Mouse (Mus musculus) cerebellum, adult 9-10 months (tissue): ENCODE measurements around the gene Tnr.

ENCODE experiments used
- DNase-seq: peaks from one replicate; pipeline ENCODE4 v3.0.0; 2022

The Tnr gene

DNA sequence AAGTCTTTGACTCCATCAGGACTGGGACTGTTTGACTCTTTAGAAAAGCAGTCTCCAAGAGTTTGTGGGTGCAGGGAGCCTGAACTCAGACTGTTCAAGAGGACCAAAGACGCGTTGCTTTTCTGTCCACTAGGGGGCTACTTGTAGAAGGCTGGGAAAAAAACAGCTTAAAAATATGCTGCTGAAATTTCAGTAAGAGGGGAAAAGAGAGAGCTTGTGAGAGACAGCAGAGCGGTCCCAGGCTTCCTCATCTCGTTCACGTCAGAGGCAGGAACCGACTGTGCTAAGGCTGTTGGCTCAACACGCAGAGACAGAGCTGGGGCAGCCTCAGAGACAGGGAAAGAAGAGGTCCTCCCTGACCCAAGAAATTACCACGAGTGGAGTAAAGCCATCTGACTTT, at the start of gene Tnr:
Gene Tnr (plus strand): TSS at position 192 of the 400 bp plus-strand sequence.
- peak; percentile 95 for DNase-seq

DNA sequence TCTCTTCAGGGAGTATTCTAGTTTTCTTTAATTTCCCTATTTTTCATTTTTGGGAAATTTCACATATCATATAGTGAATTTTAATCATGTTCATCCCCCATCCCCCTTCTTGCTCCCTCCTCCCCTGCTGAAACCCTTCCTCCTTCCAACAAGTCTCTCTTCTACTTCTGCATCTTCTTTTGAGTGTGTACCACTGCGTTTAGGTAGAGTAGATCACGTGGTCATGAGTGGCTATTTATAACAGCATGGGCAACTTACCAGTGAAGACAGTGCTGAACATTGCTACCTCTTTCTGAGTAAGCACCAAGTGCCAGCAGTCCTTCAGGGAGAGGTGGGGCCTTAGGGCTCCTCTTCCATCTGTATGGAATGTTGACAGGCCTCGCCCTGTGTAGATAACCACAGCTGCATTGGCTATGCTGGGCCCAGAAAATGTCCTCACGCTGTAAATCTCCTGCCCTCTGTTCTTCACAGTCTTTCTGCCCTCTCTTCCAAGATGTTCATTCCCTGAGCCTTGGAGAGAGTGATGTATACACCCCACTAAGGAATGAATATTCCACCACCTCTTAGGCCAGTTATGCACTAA, 33.6 kb upstream of the Tnr start:
- no peak for DNase-seq

DNA sequence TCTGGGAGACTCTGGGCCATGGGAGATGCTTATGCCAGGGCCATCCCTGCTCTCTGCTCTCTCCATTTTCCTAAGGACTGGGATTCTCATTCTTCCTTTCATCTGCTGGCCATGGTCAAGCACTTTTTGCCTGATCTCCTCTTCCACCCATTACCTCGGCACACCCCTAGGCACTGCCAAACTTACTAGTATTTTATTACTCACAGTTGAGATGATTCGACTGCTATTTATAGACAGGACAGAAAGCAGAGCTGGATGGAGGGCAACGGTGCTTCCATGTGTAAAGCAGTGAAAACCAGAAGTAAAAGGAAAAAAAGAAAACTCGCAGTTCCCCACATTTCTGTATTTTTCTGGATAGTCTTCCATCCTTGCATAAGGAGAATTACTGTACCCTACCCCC, 31.0 kb upstream of the Tnr start:
- no peak for DNase-seq

DNA sequence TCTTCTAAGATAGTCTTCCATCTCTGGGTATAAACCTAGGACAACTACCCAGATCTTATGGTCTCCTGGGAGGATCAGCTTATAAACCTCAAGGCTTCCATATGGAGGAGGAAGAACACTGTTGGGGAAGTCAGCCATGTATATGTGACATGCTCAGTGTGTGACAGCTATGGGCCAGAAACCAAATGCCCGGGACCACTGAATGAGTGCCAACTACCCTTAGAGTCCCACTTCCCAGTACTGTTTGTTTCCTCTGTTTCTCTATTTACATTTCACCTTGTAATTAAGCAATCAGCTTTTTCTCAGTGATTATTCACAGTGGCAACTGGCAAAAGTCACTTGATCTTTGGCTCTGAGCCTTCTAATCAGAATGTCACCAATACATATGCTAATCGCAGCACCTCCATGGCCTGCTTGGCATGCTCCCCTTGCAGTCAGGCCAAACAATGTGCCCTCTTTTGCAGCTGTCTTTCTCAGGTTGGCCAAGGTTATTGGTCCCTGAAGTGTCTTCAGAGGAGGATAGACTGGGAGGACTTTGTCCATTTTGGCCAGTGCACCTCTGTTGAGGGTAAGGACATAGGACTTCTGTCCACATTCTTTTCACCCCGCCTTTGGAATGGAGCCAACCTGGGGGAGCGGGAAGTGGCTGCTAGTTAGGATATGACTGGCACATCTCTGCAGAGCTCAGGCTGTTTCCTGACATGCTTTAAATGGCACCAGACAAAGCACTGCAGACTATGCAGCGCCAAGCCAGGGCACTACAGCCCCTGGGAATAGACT, 29.7 kb upstream of the Tnr start:
- DNase-seq: no peak

DNA sequence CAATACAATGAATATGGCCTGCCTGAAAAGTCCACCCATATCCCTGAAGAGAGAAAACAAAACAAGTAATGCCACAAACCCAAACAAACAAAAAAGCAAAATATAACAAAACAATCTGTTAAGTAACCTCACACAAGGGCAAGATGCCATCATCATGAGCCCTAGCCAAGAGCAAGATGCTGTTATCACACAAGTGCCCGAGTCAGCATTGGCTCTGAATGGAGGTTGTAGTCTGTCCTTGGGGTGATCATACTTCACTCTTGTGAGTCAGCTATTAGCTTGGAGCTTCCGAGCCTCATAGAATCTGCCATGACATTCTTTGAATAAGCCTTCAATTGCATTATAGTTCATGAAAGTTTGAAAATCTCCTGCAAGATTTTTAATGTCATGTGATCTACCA, 25.3 kb upstream of the Tnr start:
- no peak for DNase-seq

DNA sequence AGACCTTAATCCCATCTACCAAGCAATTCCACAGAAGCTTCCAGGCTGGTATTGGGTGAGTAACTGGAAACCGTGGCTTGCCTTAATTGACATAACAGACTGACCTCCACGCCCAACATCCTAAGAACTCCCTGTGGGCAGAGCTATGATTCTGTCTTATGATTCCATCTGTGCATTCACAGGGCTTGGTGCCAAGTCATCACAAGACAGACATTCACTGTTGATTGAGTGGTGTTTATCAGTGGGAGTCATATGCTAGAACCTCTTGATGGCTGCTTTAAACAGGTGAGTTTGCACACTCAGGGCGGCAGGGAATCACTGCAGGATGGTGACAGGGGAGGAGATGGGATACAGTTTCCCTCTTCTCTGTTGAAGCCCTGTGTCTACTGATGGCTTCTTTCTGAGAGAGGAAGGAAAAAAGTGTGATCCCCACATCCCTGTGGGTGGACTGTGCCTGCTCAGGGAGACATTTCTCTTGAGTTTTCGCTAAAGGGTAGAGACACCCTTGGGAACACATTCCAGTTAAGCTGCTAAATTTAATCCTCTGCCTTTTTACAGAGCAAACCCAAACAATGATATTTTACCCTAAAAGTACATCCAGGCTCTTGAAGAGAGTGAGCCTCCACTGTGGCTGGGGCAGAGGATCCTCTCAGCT, 23.6 kb upstream of the Tnr start:
- DNase-seq: no peak

DNA sequence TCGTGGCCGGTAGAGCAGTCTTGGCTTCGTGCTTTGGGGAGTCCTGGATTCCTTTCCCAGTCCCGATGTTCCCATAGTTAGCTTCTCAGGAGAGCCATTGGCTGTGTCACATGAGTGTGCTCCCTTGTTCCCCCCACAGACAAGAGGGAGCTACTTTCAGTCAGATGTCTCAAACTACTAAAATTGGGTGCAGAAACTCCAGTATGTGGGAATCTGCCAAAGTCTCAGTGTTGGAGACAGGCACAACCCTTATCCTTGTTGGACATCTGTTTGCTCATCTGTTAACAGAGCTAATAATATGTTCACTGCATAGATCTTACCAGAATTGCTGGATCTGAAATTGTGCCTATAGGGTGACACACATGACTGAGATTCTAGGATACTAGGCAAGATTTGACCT, 21.7 kb upstream of the Tnr start:
- DNase-seq: no peak

DNA sequence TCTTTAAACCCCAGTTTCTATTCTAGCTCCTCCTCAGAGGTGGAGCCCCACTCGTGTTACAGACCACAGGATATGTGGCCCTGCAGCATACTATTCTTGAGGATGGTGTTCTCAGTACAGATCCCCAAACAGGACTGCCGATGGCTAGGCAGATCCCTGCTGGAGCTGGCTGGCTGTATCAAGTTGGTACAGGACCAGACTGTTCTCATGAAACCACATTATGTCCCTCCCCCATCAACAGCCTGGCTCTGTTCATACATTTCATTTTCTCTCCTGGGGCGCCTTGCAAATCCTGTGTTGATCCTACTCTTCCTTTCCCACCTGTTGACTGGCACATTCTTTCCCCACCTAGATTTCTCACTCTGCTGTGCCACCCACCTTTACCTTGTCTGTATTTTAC, 12.9 kb upstream of the Tnr start:
- DNase-seq: no peak

DNA sequence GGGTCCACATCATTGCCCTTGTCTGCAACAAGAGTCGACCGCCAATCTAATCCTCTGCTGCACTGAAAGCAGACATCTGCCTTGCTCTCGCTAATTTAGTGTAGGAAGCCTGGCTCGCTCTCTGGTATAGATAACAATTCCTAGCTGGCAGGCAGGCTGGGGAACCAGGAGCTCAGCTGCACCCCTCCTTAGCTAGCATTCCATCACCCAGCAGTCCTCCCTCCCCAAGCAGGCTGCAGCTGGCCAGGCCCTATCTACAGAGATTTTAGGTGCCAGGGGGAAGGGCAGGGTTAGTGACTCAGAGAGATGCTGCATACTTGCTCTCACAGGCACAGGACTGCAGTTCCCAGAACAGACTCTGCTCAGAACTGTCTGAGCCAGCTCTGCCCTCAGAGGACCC, 5.9 kb upstream of the Tnr start:
- DNase-seq: no peak

DNA sequence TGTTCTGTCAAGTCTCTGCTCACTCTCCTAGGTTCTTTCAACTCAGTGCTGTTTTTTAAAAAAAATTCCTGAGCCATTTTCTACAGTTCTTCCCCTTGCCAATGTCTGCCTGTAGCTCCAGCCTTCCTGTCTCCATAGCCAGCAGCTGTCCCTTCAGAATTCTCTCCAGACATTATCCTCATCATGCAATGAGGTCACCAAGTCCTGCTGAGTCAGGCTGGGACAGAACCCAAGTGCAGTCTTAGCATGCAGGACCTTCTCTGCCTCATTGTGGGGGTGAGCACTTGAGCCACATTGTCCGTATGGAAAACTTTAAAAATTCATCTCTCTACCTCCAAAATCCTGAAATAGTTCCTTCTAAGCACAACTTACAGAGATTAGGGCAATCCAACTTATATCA, 4.4 kb upstream of the Tnr start:
- peak; percentile 66 for DNase-seq

DNA sequence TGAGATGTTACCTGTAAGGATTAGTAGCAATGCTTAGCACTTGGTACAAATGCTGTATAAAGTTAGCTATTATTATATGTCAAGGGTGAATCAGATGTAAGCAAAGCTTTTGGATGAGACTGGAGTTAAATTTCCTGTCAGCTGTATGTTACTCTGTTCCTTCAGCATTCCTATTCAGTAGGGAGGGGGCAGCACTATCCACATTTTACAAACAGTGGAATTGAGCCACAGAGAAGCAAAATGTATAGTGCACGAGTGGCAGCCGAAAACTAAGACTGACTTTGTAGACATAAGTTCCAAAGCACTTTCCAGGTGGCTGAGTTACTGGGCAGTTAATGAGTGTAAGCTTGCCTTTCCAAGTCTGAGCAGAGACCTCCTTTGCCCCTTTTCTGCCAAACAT, 500 bp upstream of the Tnr start:
- DNase-seq: no peak

DNA sequence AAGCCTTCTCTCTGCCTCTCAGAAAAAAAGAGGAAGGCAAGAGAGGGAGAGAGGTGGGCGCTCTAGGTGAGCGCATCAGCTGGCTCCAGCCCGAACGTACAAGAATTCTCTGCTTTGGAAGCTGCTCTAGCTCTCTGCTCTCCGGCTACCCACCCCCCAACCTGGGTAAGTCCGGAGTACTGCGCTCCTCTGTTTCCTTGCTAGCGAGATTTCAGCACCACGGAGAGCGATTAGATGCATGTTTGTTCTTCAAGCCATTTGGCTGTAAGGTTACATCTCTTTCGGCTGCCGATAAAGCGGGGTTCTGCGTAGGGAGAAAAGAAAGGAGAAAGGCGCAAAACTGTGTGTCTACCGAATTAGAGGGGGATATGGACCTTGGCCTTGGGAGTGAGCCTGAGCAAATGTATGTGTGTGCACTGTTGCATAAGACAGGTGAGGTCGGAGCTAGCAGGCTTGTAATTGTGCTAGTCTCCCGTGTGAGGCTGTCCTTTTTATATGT, 531 bp downstream of the Tnr start:
- DNase-seq: peak; percentile 65

DNA sequence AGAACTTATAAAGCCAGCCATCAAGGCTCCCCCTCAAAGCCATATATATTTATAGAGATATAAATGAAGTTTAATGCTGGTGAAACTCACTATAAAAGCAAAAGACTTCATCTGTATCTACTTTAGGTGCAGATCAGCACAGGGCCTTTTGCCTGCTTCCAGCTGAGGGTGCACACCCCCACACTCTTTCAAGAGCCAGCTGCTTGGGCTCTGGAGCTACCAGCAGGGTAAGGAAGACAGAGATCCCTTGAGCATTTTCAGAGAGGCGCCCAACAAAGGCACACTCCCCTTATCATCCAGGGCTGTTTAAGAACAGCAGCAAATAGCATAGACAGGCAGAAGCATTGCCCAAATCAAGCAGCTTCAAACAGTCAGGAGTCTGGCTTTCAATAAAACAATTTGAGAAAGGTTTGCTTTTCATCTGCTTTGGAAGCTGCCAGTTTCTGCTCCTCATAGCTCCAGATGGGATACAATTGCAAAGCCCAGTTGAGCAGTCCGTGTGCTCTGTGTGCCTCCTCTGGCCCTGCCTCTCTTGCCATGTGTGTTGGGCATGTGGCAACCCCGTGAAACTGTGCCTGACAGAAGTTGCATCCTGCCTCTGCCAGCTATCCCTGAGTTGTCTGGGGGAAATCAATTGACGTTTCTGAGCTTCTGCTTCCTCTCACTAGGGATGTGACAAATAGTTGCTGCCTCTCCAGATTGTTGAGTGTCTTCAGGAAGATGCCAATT, 9.4 kb downstream of the Tnr start:
- no peak for DNase-seq

DNA sequence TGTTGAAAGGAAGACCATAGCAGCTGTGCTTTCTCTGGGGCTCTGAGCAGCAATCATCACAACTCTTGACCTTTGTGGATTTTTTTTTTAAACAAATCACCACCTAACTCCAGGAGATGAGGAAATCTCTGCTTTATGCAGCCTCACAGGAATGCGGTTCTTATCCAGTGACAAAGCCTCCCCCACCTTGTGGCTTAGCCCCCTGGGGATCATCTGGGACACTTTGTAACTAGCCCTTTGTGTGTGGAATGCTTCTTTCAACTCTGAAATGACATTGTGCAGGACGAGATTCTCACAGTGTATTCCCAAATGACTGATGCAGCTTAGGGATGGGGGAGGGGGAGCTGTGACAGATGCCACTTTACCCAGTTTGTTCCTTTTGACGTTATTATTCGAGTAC, 12.0 kb downstream of the Tnr start:
- no peak for DNase-seq

DNA sequence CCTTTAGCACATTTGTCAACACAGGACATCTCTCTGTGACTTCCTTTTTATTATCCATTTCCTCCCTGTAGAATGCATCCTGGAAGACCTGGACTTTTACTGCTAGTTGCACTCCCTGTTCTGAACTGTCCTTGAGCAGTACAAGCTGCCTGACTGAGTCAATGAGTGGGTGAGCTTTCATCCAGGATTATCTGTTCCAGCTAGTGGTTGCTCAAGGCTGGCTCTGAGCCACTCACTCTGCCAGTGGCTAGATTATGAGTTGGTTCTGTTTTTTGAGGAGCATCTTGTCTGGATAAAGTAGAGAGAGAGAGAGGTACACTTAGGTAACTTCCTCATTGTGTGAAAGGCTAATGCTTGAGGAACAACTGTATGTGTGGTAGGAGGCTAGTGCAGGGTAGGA, 14.0 kb downstream of the Tnr start:
- no peak for DNase-seq

DNA sequence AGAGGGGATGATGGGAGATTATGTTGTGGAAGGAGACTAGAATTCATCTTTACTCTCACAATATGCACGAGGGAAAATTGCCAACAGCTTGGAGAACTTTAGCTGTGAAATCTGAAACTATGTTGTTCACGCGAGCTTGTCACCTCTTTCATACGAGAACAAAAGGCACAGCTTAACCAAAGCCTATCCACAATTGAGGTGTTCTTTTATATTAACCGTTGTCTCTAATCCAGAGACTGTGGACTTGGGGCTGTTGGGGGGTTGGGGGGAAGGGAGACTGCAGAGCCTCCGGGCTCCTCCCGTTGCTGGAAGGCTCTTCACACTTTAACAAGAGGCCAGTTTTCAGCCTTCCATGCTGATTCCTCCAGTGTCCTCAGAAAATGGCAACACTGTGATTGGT, 14.5 kb downstream of the Tnr start:
- no peak for DNase-seq

DNA sequence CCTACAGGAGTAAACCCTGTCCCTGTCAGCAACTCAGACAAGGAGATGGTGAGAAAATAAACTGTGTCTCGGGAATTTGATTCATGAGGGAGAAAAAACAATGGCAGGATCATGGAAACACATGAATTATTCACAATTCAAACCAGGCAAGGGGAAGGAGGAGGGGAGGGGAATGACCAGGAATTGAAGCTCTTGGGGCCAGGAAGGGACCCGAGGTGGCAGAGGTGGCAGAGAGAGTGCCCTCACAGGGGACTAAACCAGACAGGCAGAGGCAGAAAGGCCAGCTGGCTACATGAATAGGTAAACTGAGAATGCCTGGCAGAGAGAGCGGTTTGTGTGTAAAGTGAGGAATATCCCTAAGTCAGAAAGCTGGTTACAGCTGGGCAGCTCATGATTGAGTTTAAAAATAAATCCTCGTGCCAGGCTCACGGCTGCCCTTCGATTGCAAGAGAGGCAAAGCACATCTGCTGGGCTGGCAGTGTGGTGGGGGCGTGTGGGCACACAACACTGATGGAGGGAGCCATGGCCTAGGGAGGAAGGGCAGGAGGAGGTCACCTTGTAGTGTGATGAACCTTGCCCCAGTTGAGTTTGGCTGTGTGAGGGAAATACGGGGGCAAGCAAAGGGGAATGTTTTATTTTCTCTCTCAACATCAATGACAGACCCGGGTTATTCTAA, 22.0 kb downstream of the Tnr start:
- no peak for DNase-seq

DNA sequence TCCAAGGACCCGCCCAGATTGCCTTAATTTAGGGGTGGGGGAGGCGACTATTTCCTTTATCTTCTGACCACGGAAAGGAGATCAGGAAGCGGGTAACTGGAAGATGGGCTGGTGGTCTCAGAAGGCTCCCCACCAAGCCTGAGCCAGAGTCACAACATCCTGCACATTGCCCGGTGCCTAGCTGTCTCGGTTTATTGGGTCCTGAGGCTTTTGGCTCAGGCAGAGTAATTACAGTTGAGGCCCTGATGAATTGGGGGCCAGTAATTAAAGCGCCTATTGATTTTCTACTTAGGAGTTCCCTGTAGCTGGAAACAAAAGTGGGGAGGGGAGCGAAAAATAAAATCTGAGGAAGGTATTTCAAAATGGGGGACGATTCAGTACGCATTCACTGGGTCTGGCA, 27.5 kb downstream of the Tnr start:
- DNase-seq: no peak

DNA sequence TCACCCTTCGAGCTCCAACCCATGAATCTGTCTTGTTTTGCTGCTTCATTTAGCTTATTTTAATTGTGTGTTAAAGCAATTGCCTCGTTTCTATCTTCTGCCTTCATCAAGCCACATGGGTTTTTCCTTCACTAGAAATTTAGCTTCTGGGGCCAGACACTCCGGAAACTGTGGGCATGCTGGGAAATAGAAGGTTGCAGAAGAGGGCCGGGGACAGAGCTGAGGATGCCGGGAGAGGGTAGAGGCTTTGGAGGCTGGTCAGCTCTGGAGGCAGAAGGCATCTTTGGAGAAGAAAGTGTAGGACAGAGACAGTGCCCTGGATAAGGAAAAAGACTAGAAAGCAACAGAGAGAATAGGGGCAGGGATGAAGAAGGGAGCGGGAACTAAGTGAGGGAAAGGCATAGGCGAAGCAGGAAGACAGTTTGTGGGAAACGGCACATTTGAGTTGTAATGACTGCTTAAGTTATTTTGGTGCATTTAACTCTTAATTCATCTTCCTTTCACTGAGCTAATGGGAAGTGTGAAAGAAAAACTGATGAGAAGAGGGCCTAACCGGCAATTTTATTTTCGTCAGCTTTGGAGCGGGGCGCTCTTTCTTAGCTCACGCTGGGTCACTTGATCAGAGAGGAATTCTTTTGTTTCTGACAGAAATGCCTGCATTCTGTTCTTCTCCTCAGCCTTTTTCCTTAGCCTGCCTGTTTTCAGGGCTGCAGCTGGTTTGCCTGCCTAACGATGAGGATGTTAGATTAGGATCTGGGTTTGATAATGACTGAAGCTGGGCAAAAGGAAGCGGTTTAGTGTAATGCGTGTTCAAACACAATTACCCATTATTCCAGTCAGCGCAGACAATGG, 28.2 kb downstream of the Tnr start:
- no peak for DNase-seq

DNA sequence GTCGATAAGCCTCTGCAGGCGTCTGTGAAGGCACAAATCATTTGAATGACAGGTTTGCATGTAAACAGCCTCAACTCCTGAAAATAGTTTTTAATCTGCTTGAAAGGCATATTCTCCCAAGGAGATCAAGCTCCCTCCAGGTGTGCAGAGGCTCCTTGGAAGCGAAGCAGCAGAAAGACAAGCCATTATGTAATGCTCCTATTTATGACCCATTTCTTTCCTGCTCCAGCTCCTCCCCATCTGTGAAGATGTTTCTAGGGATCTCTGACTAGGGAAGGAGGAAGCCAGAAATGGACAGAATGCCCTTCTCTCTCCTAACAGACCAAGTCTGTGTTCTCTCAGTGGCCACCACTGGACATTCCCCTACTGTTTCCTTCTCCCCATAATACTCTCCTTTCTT, 38.0 kb downstream of the Tnr start:
- no peak for DNase-seq

DNA sequence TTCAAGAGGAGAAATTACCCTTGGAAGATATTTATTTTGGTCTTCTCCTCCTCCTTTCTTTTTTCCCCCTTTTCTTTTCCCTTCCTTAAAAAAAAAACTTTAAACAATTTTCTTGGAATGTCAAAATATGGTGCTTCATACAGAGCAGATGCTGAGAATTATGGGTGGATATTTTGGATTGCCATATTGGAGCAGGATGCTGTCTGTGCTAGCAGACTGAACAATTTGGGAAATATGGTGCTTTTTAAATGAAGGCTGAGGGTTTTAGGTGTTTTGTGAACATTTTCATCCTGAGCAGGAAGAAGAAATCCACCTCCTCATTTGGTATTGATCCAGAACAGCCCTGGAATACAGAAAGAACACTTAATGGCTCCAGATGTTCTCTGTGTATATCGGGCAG, 41.6 kb downstream of the Tnr start:
- DNase-seq: no peak

DNA sequence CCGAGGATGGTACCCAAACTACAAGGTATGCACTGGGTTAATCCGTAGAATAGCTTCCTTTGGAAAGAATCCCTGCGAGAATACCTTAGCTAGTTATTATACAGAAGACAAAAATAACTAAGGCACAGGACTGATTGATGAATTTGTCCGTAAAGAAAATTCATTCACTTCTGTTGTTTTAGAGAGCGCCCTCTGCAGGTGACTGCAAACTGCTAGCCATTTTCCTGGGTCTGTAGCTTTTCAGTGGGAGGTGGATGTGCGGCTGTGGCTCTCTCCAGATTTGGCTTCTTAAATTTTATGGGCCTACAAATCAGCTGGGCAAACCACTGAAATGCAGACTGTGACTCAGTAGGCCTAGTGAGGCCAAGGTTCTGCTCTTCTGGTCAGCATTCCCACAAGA, 42.5 kb downstream of the Tnr start:
- DNase-seq: no peak
